Mouse (Mus musculus): Measurements from ENCODE around the gene Sapcd1. TPM values are rescaled to one million over a fixed set of nuclear protein-coding genes. Genes with fewer than 3 reads are reported as not detected.
"Not testable (repeated sequence)": the region's sequence is repeated elsewhere in the genome, so short reads cannot be mapped to it uniquely, and the experiment has no call there.

Gene Sapcd1
- total RNA-seq, 2 experiments from 2014 or later, result 0.79 TPM; not detected in 1

DNA sequence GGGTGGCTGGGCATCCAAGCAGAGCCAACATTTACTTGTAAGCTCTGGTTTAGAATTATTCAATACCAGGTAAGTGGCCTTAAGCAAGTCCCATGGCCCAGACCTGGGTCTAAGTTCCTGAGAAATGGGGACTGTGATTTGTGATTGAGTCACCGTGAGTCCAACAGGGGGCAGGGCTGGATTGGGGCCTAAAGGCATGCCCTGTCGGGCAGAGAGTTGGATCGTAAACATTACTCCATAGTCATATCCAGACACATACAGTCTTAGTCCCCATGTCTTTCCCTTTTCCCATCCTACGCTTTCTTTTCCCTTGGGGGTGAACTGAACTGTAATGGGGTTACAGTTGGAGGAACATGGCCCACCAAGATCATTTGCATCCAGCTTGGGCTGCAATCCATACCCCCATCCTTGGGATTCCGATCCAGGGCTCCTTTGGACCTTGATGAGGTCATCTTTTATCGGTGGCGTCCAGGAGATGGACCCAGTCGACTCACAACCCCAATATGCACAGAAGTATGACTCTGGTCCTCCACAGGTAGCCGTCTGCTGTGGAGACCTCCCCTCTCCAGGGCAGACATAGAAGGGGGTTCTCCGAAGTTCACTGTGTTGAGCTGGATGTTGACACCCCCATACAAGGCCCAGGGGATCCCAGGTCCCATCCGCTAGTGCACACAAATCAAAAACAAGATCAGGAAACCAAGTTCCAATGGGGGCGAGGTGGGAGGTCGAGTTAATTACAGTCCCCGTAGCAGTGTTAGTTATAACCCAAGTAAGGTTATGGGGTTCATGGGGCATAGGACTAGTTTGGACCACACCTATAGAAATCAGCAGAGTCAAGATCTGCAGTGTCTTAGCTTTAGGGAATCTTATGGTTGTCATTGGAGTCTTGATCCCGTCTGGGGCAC is 29.0 kb downstream of the Sapcd1 start:
- no peak for DNase-seq (ENCODE audit: low spot score in 2 of 2)
- intact Hi-C loops (cut with DNase I), result no loop called here

- intact Hi-C loops (cut with DNase I), result no loop called here
These were observed 30.7 kb downstream of the Sapcd1 start for GRCm38 (mm10) chr17:34997142-34997483.

GRCm38 (mm10) chr17:34996411-34997141 is 31.2 kb downstream of the Sapcd1 start:
- DNase-seq (ENCODE audit: low spot score in 2 of 2), result no peak
- intact Hi-C loops (cut with DNase I), result no loop called here

More at GRCm38 (mm10) chr17:34997142-34997483, 30.7 kb downstream of the Sapcd1 start:
- DNase-seq (ENCODE audit: low spot score in 2 of 2), result no peak

DNA sequence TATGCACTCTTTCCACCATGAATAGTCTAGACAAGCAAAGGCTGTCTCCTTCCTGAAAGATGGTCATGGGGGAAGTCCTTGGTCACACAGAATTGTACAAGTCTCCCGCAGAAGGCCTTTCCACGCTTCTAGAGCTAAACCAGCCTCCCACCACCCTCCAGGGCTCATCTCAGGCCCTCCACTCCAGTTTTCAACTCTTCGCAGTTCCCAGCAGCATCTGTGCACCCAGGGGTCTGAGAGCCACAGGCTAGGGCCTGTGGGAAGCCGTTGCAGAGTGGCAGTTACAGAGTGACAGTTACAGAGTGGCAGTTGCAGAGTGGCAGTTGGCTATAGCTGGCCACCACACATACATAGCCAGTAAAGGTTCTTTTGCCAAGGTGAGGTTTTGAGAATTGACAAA is 31.9 kb downstream of the Sapcd1 start:
- intact Hi-C loops (cut with DNase I); DNase-seq (ENCODE audit: low spot score in 2 of 2): not testable (repeated sequence)

GRCm38 (mm10) chr17:34995192-34995591 is 32.6 kb downstream of the Sapcd1 start:
- DNase-seq (ENCODE audit: low spot score in 2 of 2); intact Hi-C loops (cut with DNase I): not testable (repeated sequence)

GRCm38 (mm10) chr17:34994751-34995150 is 33.1 kb downstream of the Sapcd1 start:
- intact Hi-C loops (cut with DNase I), result no loop called here
- DNase-seq (ENCODE audit: low spot score in 2 of 2), result no peak

DNA sequence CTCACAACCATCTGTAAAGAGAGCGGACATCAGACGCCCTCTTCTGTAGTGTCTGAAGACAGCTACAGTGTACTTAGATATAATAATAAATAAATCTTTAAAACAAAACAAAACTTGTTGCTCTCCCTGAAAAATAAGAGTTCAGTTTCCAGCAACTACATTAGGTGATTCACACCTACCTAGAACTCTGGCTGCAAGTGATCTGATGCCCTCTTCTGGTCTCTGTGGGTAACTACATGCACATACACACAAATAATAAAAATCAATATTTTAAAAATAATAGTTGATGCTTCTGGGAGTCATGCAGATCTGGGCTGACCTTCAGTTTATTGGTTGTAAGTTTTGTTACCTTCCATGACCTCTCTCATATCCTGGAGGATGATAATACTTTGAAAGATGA is 43.6 kb downstream of the Sapcd1 start:
- intact Hi-C loops (cut with DNase I), result loop anchor here (5.0 kb wide), 1 partner anchor 132 kb away; the partner anchor contains the start of genes Nelfe and Skiv2l
- no peak for DNase-seq (ENCODE audit: low spot score in 2 of 2)

DNA sequence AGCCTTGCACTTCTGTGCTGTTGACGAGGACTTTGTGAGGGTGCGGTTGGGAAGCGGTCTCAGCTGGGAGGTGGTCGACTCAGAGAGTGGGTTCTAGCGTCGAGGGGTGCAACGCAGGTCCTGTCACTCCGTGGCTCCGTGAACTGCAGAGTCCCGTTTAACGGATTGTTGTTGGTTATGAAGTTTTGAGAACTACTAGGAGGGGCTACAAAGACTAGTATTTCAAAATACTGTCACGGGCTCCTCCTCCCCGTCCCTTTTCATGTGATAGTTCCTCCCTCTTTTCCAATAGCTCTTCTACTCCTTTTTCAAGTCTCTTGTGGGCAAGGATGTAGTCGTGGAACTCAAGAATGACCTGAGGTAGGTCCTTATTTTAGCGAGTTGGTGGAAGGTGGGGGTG is 45.5 kb downstream of the Sapcd1 start:
- no peak for DNase-seq (ENCODE audit: low spot score in 2 of 2)
- intact Hi-C loops (cut with DNase I), result loop anchor here (5.0 kb wide), 1 partner anchor 130 kb away; the partner anchor contains the start of genes Nelfe and Skiv2l

- DNase-seq (ENCODE audit: low spot score in 2 of 2), result peak; percentile 94 to 97
- intact Hi-C loops (cut with DNase I), result loop anchor here (1.0 to 5.0 kb wide), 2 partner anchors 29 to 129 kb away; partner anchors contain the start of genes Nelfe and Skiv2l
These were observed 46.1 kb downstream of the Sapcd1 start, which contains the start of gene Lsm2 for GRCm38 (mm10) chr17:34981690-34982180. Gene Lsm2 (plus strand): TSS chr17:34981862.

DNA sequence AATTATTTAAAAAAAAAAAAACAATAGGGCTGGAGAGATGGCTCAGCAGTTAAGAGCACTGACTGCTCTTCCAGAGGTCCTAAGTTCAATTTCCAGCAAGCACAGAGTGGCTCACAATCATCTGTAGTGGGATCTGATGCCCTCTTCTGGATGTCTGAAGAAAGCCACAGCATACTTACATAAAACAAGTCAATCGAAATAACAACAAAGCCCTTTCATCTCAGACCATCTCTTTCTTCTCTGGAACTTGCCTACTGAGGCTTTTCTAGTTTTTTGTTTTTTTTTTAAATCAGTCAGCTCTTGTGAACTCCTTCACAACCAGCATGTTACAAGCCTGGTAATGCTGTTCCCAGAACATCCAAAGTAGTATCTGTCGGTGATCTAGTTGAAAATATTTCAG is 47.2 kb downstream of the Sapcd1 start:
- no peak for DNase-seq (ENCODE audit: low spot score in 2 of 2)
- intact Hi-C loops (cut with DNase I), result loop anchor here (1.0 to 5.0 kb wide), 2 partner anchors 28 to 128 kb away; partner anchors contain the start of genes Nelfe and Skiv2l

- intact Hi-C loops (cut with DNase I), result loop anchor here (5.0 kb wide), 1 partner anchor 127 kb away; the partner anchor contains the start of genes Nelfe and Skiv2l
- DNase-seq (ENCODE audit: low spot score in 2 of 2), result no peak
These were observed 48.2 kb downstream of the Sapcd1 start for GRCm38 (mm10) chr17:34979631-34980030.

DNA sequence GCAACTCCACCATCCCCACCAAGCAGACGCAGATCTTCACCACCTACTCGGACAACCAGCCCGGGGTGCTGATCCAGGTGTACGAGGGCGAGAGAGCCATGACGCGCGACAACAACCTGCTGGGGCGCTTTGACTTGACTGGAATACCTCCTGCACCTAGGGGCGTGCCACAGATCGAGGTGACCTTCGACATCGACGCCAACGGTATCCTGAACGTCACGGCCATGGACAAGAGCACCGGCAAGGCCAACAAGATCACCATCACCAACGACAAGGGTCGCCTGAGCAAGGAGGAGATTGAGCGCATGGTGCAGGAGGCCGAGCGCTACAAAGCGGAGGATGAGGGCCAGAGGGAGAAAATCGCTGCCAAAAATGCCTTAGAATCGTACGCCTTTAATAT is 49.6 kb downstream of the Sapcd1 start:
- no peak for DNase-seq (ENCODE audit: low spot score in 2 of 2)
- intact Hi-C loops (cut with DNase I), result no loop called here

DNA sequence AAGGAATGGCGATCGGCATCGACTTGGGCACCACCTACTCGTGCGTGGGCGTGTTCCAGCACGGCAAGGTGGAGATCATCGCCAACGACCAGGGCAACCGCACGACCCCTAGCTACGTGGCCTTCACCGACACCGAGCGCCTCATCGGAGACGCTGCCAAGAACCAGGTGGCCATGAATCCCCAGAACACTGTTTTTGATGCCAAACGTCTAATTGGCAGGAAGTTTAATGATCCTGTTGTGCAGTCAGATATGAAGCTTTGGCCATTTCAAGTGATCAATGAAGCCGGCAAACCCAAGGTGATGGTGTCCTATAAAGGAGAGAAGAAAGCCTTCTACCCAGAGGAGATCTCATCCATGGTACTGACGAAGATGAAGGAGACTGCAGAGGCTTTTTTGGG is 50.8 kb downstream of the Sapcd1 start:
- DNase-seq (ENCODE audit: low spot score in 2 of 2), result no peak
- intact Hi-C loops (cut with DNase I), result no loop called here

Other genes starting within 250 kb of the Sapcd1 start
- not detected for gene Cyp21a1, start 223.5 kb downstream of the Sapcd1 start, total RNA-seq (2021)
- gene Stk19, start 191.1 kb downstream of the Sapcd1 start, total RNA-seq (2021), result 10 to 100 TPM; 50.2 to 58.6 TPM
- gene Dxo, start 191.0 kb downstream of the Sapcd1 start, total RNA-seq (2021), result 10 to 100 TPM; 39.4 to 45.4 TPM
- 10 to 100 TPM; 58.5 to 72.2 TPM for gene Skiv2l, start 177.8 kb downstream of the Sapcd1 start, total RNA-seq (2021)
- gene Nelfe, start 177.6 kb downstream of the Sapcd1 start, total RNA-seq (2021), result 10 to 100 TPM; 35.5 to 36.6 TPM
- under 1 TPM in 1 of 2 experiments, not detected in 1; 0.63 TPM for gene Cfb, start 165.5 kb downstream of the Sapcd1 start, total RNA-seq (2021)
- gene Zbtb12, start 148.5 kb downstream of the Sapcd1 start, total RNA-seq (2021), result 1 to 10 TPM; 6.5 to 8.6 TPM
- gene Gm20547, start 146.0 kb downstream of the Sapcd1 start, total RNA-seq (2021), result not detected
- gene C2, start 129.8 kb downstream of the Sapcd1 start, total RNA-seq (2021), result 1 to 10 TPM; 2.4 to 2.5 TPM
- 100 to 1,000 TPM; 162 to 194 TPM for gene Ehmt2, start 129.5 kb downstream of the Sapcd1 start, total RNA-seq (2021)
- under 1 TPM; 0.23 to 0.69 TPM for gene Slc44a4, start 113.5 kb downstream of the Sapcd1 start, total RNA-seq (2021)
- 10 to 100 TPM; 43.8 to 47.2 TPM for gene Neu1, start 96.8 kb downstream of the Sapcd1 start, total RNA-seq (2021)
- gene Hspa1b, start 68.8 kb downstream of the Sapcd1 start, total RNA-seq (2021), result 10 to 100 TPM; 12.9 to 23.4 TPM
- gene Gm20481, start 58.1 kb downstream of the Sapcd1 start, total RNA-seq (2021), result not detected
- gene Hspa1a, start 55.9 kb downstream of the Sapcd1 start, total RNA-seq (2021), result 10 to 100 TPM; 11.9 to 13.7 TPM
- gene Hspa1l, start 55.3 kb downstream of the Sapcd1 start, total RNA-seq (2021), result under 1 TPM in 1 of 2 experiments, not detected in 1; 0.32 TPM
- gene Lsm2, start 46.2 kb downstream of the Sapcd1 start, total RNA-seq (2021), result 10 to 100 TPM; 19.4 to 19.8 TPM
- gene Vars, start 27.0 kb downstream of the Sapcd1 start, total RNA-seq (2021), result 10 to 100 TPM; 38.2 to 47.2 TPM
- under 1 TPM; 0.48 to 0.57 TPM for gene Vwa7, start 11.4 kb downstream of the Sapcd1 start, total RNA-seq (2021)
- gene Msh5, start 18.7 kb upstream of the Sapcd1 start, total RNA-seq (2021), result under 1 TPM in 1 of 2 experiments, not detected in 1; 0.66 TPM
- gene Clic1, start 21.9 kb upstream of the Sapcd1 start, total RNA-seq (2021), result 1 to 10 TPM; 8.4 to 8.5 TPM
- 10 to 100 TPM; 13.9 to 14.0 TPM for gene Ddah2, start 31.0 kb upstream of the Sapcd1 start, total RNA-seq (2021)
- gene Ly6g6c, start 37.4 kb upstream of the Sapcd1 start, total RNA-seq (2021), result not detected
- gene Mpig6b, start 38.2 kb upstream of the Sapcd1 start, total RNA-seq (2021), result not detected
- gene Ly6g6e, start 48.9 kb upstream of the Sapcd1 start, total RNA-seq (2021), result 1 to 10 TPM; 3.8 to 3.9 TPM
- gene Ly6g6d, start 50.0 kb upstream of the Sapcd1 start, total RNA-seq (2021), result 1 to 10 TPM in 1 of 2 experiments, under 1 TPM in 1; 0.63 to 1.5 TPM
- not detected for gene Ly6g6f, start 57.6 kb upstream of the Sapcd1 start, total RNA-seq (2021)
- gene Abhd16a, start 61.2 kb upstream of the Sapcd1 start, total RNA-seq (2021), result 100 to 1,000 TPM; 115 to 117 TPM
- gene Ly6g5c, start 80.3 kb upstream of the Sapcd1 start, total RNA-seq (2021), result not detected
- gene Ly6g5b, start 87.4 kb upstream of the Sapcd1 start, total RNA-seq (2021), result under 1 TPM in 1 of 2 experiments, not detected in 1; 0.45 TPM
- 10 to 100 TPM; 15.5 to 19.0 TPM for gene Gpank1, start 93.4 kb upstream of the Sapcd1 start, total RNA-seq (2021)
- gene Csnk2b, start 94.0 kb upstream of the Sapcd1 start, total RNA-seq (2021), result 100 to 1,000 TPM; 174 to 177 TPM
- gene D17H6S53E, start 98.4 kb upstream of the Sapcd1 start, total RNA-seq (2021), result 10 to 100 TPM; 26.7 to 31.0 TPM
- gene Apom, start 104.0 kb upstream of the Sapcd1 start, total RNA-seq (2021), result not detected
- gene Bag6, start 107.2 kb upstream of the Sapcd1 start, total RNA-seq (2021), result 100 to 1,000 TPM; 302 to 324 TPM
- 100 to 1,000 TPM; 261 to 307 TPM for gene Prrc2a, start 136.9 kb upstream of the Sapcd1 start, total RNA-seq (2021)
- 10 to 100 TPM in 1 of 2 experiments, 1 to 10 TPM in 1; 9.1 to 13.0 TPM for gene Aif1, start 148.1 kb upstream of the Sapcd1 start, total RNA-seq (2021)
- gene Lst1, start 160.4 kb upstream of the Sapcd1 start, total RNA-seq (2021), result 1 to 10 TPM; 8.6 to 9.9 TPM
- 1 to 10 TPM; 1.1 to 1.3 TPM for gene Ltb, start 166.4 kb upstream of the Sapcd1 start, total RNA-seq (2021)
- gene Tnf, start 174.0 kb upstream of the Sapcd1 start, total RNA-seq (2021), result under 1 TPM in 1 of 2 experiments, not detected in 1; 0.25 TPM
- 1 to 10 TPM in 1 of 2 experiments, under 1 TPM in 1; 0.44 to 1.1 TPM for gene Lta, start 177.3 kb upstream of the Sapcd1 start, total RNA-seq (2021)
- not detected for gene Gm16181, start 192.8 kb upstream of the Sapcd1 start, total RNA-seq (2021)
- gene Atp6v1g2, start 205.6 kb upstream of the Sapcd1 start, total RNA-seq (2021), result 100 to 1,000 TPM; 514 to 593 TPM
- 10 to 100 TPM; 15.5 to 16.6 TPM for gene Nfkbil1, start 207.8 kb upstream of the Sapcd1 start, total RNA-seq (2021)
- 100 to 1,000 TPM; 189 to 214 TPM for gene Ddx39b, start 213.7 kb upstream of the Sapcd1 start, total RNA-seq (2021)
- 10 to 100 TPM; 19.6 to 23.3 TPM for gene H2-D1, start 234.7 kb upstream of the Sapcd1 start, total RNA-seq (2021)

Measured in left cerebral cortex, postnatal 36 days (tissue).